Mouse (Mus musculus) left cerebral cortex, adult 11 months (tissue): ENCODE measurements around the gene Anks1.
A peak's percentile ranks its signal among the peaks of the same experiment; 100 is the strongest.
"Not testable (repeated sequence)": the region's sequence is repeated elsewhere in the genome, so short reads cannot be mapped to it uniquely, and the experiment has no call there.

Experiments used
- DNase-seq: peaks from one replicate; pipeline ENCODE4 v3.0.0; 2022; ENCODE audit warnings: low spot score

Gene Anks1

GRCm38 (mm10) chr17:27931826-27932225, 22.7 kb downstream of the Anks1 start:
- DNase-seq = no peak

- no peak for DNase-seq
Measured at GRCm38 (mm10) chr17:27934136-27934910, 25.2 kb downstream of the Anks1 start.

GRCm38 (mm10) chr17:27935091-27935490, 26.0 kb downstream of the Anks1 start:
- DNase-seq = no peak

- no peak for DNase-seq
Measured at GRCm38 (mm10) chr17:27937054-27937615, 28.0 kb downstream of the Anks1 start.

GRCm38 (mm10) chr17:27938121-27938754, 29.1 kb downstream of the Anks1 start:
- no peak for DNase-seq

- no peak for DNase-seq
Measured at GRCm38 (mm10) chr17:27939028-27939427, 29.9 kb downstream of the Anks1 start.

- DNase-seq = no peak
Measured at GRCm38 (mm10) chr17:27940352-27940751, 31.2 kb downstream of the Anks1 start.

GRCm38 (mm10) chr17:27941178-27941577, 32.1 kb downstream of the Anks1 start:
- DNase-seq = no peak

GRCm38 (mm10) chr17:27941698-27942097, 32.6 kb downstream of the Anks1 start:
- no peak for DNase-seq

GRCm38 (mm10) chr17:27942131-27942530, 33.0 kb downstream of the Anks1 start:
- no peak for DNase-seq

GRCm38 (mm10) chr17:27945546-27946216, 36.6 kb downstream of the Anks1 start:
- no peak for DNase-seq

- no peak for DNase-seq
Measured at GRCm38 (mm10) chr17:27946371-27946770, 37.3 kb downstream of the Anks1 start.

GRCm38 (mm10) chr17:27947155-27947554, 38.0 kb downstream of the Anks1 start:
- DNase-seq = no peak

- no peak for DNase-seq
Measured at GRCm38 (mm10) chr17:27953136-27953535, 44.0 kb downstream of the Anks1 start.

GRCm38 (mm10) chr17:27954629-27955402, 45.7 kb downstream of the Anks1 start:
- DNase-seq = no peak

- DNase-seq = no peak
Measured at GRCm38 (mm10) chr17:27957649-27958048, 48.5 kb downstream of the Anks1 start.

- peak; percentile 36 for DNase-seq
Measured at GRCm38 (mm10) chr17:27960128-27961111, 51.3 kb downstream of the Anks1 start.

- DNase-seq = not testable (repeated sequence)
Measured at GRCm38 (mm10) chr17:27963120-27963519, 54.0 kb downstream of the Anks1 start.

- DNase-seq = no peak
Measured at GRCm38 (mm10) chr17:27964607-27965006, 55.5 kb downstream of the Anks1 start.

- DNase-seq = no peak
Measured at GRCm38 (mm10) chr17:27965292-27965691, 56.2 kb downstream of the Anks1 start.

- no peak for DNase-seq
Measured at GRCm38 (mm10) chr17:27966056-27966455, 57.0 kb downstream of the Anks1 start.
